Mouse (Mus musculus): ENCODE data around the gene Slc44a5. TPM values are rescaled to one million over a fixed set of nuclear protein-coding genes. Genes with fewer than 3 reads are reported as not detected.

Gene Slc44a5
- polyA plus RNA-seq, 1 experiment from 2014 or later = 9.9 TPM

DNA sequence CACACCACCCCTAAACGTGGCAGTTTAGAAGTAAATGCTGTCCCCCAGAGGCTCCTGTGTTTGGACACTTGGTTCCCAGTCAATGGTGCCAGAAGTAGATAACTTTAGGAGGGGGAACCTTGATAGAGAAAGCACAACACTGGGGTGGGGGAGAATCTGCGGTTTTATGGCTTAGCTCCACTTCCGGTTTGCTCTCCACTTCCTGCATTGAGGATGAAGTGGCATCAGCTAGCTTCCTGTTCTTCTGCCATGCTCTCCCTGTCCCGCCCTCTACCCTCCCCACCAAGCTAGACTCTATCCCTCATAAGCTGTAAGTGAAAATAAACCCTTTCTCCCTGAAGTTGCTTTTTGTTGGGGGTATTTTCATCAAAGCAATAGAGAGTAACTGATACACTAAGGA is 327.9 kb downstream of the Slc44a5 start:
- 91% methylated on average over 4 of the region's 4 CpGs for WGBS
- H3K4me1 ChIP-seq = no peaks in the 10 kb centered on the region
- H3K9ac ChIP-seq = no peak overlapping the region
- ATAC-seq (replicated peaks) = no peak
- no peaks in the 10 kb centered on the region for H3K27me3 ChIP-seq (replicated peaks)
- no peaks in the 10 kb centered on the region for H3K36me3 ChIP-seq (replicated peaks)
- H3K9me3 ChIP-seq = no peaks in the 10 kb centered on the region
- H3K4me3 ChIP-seq = no peak overlapping the region
- H3K4me2 ChIP-seq = no peak overlapping the region
- no peak overlapping the region for H3K27ac ChIP-seq

GRCm38 (mm10) chr3:154305163-154305884 is 332.1 kb downstream of the Slc44a5 start:
- Histone ChIP-seq H3K9me3 (no peaks in the 10 kb centered on the region), H3K4me2 (no peak overlapping the region), H3K27ac (no peak overlapping the region), H3K9ac (no peak overlapping the region), H3K4me3 (no peak overlapping the region), H3K27me3 (replicated peaks) (no peaks in the 10 kb centered on the region), H3K4me1 (no peaks in the 10 kb centered on the region), H3K36me3 (replicated peaks) (no peaks in the 10 kb centered on the region)
- 68% methylated on average over 16 of the region's 16 CpGs for WGBS
- no peak for ATAC-seq (replicated peaks)

DNA sequence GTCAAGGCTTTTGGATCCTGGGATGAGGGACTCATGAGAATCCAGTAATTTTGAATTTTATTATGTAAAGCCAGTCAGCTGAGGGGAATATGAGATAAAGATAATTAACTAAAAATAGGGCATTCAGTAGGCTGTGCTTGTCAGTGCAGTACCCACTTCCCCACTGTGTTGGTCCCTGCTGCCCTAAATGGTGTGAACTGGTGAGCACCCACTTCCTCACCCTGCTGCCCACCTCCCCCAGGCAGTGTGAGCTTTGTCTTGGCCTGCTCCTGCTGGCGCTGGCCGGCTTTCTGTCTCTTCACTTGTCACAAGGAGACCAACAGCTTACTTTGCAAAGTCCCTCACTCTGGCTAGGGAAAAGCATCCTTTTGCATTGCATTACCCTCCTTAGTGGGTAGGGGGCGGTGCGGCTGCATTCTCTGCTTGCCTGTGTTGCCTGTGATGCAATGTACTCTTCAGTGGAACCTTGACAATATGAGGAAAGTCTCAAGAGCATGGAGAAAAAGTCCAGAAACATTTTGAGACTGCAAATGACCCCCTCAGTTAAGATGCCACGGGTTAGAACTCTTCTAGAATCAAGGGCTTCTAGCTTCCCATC is 344.5 kb downstream of the Slc44a5 start:
- no peak for ATAC-seq (replicated peaks)

More for the DNA sequence above, 344.5 kb downstream of the Slc44a5 start:
- 18% methylated on average over 5 of the region's 5 CpGs for WGBS
- H3K9me3 ChIP-seq = no peaks in the 10 kb centered on the region
- no peak overlapping the region for H3K9ac ChIP-seq
- H3K36me3 ChIP-seq (replicated peaks) = no peaks in the 10 kb centered on the region
- H3K27me3 ChIP-seq (replicated peaks) = peaks cover 9% of the 10 kb centered on the region; the same call in 1 of the 2 replicates
- H3K4me2 ChIP-seq = no peak overlapping the region
- H3K27ac ChIP-seq = no peak overlapping the region
- no peak overlapping the region for H3K4me3 ChIP-seq
- H3K4me1 ChIP-seq = no peaks in the 10 kb centered on the region

Other genes starting within 250 kb of the Slc44a5 start
- gene St6galnac3, start 248.3 kb upstream of the Slc44a5 start, polyA plus RNA-seq (2015; fragmentation: Nextera tagmentation; extraction: Ambion mirVana) = 22.7 and 25.3 TPM in 2 replicates
- gene Asb17, start 129.2 kb upstream of the Slc44a5 start, polyA plus RNA-seq (2015; fragmentation: Nextera tagmentation; extraction: Ambion mirVana) = 0.06 and 0.19 TPM in 2 replicates
- gene Msh4, start 67.3 kb upstream of the Slc44a5 start, polyA plus RNA-seq (2015; fragmentation: Nextera tagmentation; extraction: Ambion mirVana) = 0.17 and 0.22 TPM in 2 replicates
- 49.5 and 51.3 TPM in 2 replicates for gene Rabggtb, start 60.4 kb upstream of the Slc44a5 start, polyA plus RNA-seq (2015; fragmentation: Nextera tagmentation; extraction: Ambion mirVana)
- 55.8 and 56.2 TPM in 2 replicates for gene Acadm, start 28.8 kb upstream of the Slc44a5 start, polyA plus RNA-seq (2015; fragmentation: Nextera tagmentation; extraction: Ambion mirVana)

All from midbrain, embryonic 15.5 days (tissue).